Mouse (Mus musculus) stomach, embryonic 14.5 days (tissue): ENCODE data around the gene Bard1. TPM values are rescaled to one million over a fixed set of nuclear protein-coding genes. Genes with fewer than 3 reads are reported as not detected.

Experiments
- ATAC-seq: fragments of 200-750 bp; cut with Nextera tagmentation; 2 replicates; pipeline ENCODE4 v1.8.0; 2017; ENCODE audit warnings: low read depth, moderate TSS enrichment; ENCODE audit not compliant: insufficient number of reproducible peaks, insufficient read depth, low FRiP score
- H3K27ac ChIP-seq: fragments of 300-500 bp; sonication (generic); 2 replicates; pipeline ENCODE4 v1.5.1; 2014; ENCODE audit warnings: mild to moderate bottlenecking, low read length, moderate library complexity, mixed read lengths
- H3K27me3 ChIP-seq: fragments of 300-500 bp; sonication (generic); 2 replicates; pipeline ENCODE4 v1.6.1; 2014; ENCODE audit warnings: low read length, control low read depth, mixed read lengths; ENCODE audit not compliant: control insufficient read depth, insufficient read depth
- H3K36me3 ChIP-seq: fragments of 300-500 bp; sonication (generic); 2 replicates; pipeline ENCODE4 v1.6.1; 2014; ENCODE audit warnings: mild to moderate bottlenecking, control low read depth, low read length, moderate library complexity, mixed read lengths; ENCODE audit not compliant: control insufficient read depth, insufficient read depth
- H3K4me1 ChIP-seq: fragments of 300-500 bp; sonication (generic); 2 replicates; pipeline ENCODE4 v1.6.1; 2014; ENCODE audit warnings: low read length, control low read depth, mixed read lengths; ENCODE audit not compliant: control insufficient read depth, insufficient read depth
- H3K4me2 ChIP-seq: fragments of 300-500 bp; sonication (generic); replicated peaks from 2 replicates; pipeline ENCODE4 v1.6.1; 2014; ENCODE audit warnings: low read depth, low read length, control low read depth
- H3K4me3 ChIP-seq: fragments of 300-500 bp; sonication (generic); 2 replicates; pipeline ENCODE4 v1.5.1; 2014; ENCODE audit warnings: low read depth, low read length, control low read depth
- H3K9ac ChIP-seq: fragments of 300-500 bp; sonication (generic); replicated peaks from 2 replicates; pipeline ENCODE4 v1.6.1; 2014; ENCODE audit warnings: low read depth, mild to moderate bottlenecking, control low read depth, low read length, moderate library complexity, mixed read lengths
- H3K9me3 ChIP-seq: fragments of 300-500 bp; sonication (generic); 2 replicates; pipeline ENCODE4 v1.6.1; 2016; ENCODE audit warnings: low read depth, low read length, control low read depth; ENCODE audit not compliant: control insufficient read depth
- WGBS: fragments of 180-500 bp; shearing (Covaris S2); extraction: QIAGEN DNeasy Blood & Tissue Kit; methylation state at CpG from one replicate; pipeline ENCODE4 v1.1.7; 2014; 5-methylcytosine and 5-hydroxymethylcytosine counted together
- polyA plus RNA-seq: library from polyadenylated mRNA; unstranded; fragments of >200 nt; fragmentation: Nextera tagmentation; extraction: Ambion mirVana; gene quantifications from 2 replicates; pipeline ENCODE4 v1.2.1, GENCODE M21; 2014

The Bard1 gene
- 3.1 and 3.4 TPM in 2 replicates for polyA plus RNA-seq

GRCm38 (mm10) chr1:71102344-71103173 is at the start of gene Bard1:
Gene Bard1 (minus strand): TSS chr1:71103146.
- under 1% methylated on average over 69 of the region's 69 CpGs for WGBS
- peak within 1 kb of the TSS; percentile 47 for H3K9ac ChIP-seq
- H3K4me2 ChIP-seq, result peak within 1 kb of the TSS; percentile 49
- H3K36me3 ChIP-seq, result no peaks in the 10 kb centered on the region
- no peaks in the 10 kb centered on the region for H3K9me3 ChIP-seq
- H3K4me1 ChIP-seq, result peaks cover 5% of the 10 kb centered on the region; the same call in 1 of the 2 replicates
- H3K4me3 ChIP-seq, result peak within 1 kb of the TSS; percentile 79
- ATAC-seq, result peak; percentile 98
- peak within 1 kb of the TSS; percentile 70 for H3K27ac ChIP-seq
- no peaks in the 10 kb centered on the region for H3K27me3 ChIP-seq

DNA sequence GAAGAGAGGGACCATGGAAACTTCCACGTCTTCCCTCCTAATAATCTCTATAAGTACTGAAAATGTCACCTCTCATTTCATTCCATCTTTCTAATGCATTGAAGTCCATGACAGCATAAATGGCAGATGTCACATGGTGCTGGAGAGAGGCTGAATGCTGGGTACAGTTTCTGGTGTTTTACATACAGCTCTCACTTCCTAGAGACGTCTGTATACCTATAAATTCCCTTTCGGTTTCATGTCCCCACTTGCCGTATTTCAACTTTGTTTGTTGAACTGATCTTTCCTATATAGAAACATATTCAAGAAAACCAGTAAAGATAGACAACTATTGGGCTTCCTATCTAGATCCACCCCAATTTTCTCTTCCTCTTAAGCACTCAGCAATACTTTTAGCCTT is 24.2 kb upstream of the Bard1 start:
- 85% methylated on average over 4 of the region's 4 CpGs for WGBS
- Histone ChIP-seq H3K4me3 (no peak overlapping the region), H3K4me2 (no peak overlapping the region), H3K9me3 (no peaks in the 10 kb centered on the region), H3K27me3 (no peaks in the 10 kb centered on the region), H3K9ac (no peak overlapping the region), H3K36me3 (no peaks in the 10 kb centered on the region), H3K4me1 (no peaks in the 10 kb centered on the region), H3K27ac (no peak overlapping the region)
- ATAC-seq, result no peak

DNA sequence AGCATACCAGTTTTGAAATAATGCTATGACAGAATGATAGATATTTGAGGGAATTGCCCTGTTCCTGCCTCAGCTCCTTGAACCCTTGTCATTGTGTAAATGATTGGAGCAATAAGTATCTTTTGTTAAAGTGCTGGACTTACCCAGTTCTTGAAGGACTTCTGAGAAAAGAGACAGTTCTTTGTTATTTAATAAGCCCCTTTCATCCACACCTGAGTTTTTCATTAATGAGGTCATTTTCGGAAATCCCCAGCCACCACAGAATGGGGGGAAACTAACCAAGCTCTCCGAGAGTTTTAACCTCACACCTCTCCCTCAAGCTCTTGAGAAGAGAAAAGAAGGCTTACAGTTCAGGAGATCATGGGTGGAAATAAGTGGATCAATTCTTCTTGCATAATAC is 15.6 kb upstream of the Bard1 start:
- H3K27ac ChIP-seq, result no peak overlapping the region
- WGBS, result 76% methylated on average over 2 of the region's 2 CpGs

GRCm38 (mm10) chr1:71117253-71117652 is 14.3 kb upstream of the Bard1 start:
- ATAC-seq, result no peak
- 63% methylated on average over 4 of the region's 4 CpGs for WGBS

More for the DNA sequence above, 15.6 kb upstream of the Bard1 start:
- Histone ChIP-seq H3K27me3 (no peaks in the 10 kb centered on the region), H3K4me3 (no peak overlapping the region), H3K9ac (no peak overlapping the region), H3K4me1 (no peaks in the 10 kb centered on the region), H3K36me3 (no peaks in the 10 kb centered on the region), H3K9me3 (no peaks in the 10 kb centered on the region), H3K4me2 (no peak overlapping the region)
- ATAC-seq, result no peak

GRCm38 (mm10) chr1:71115781-71116180 is 12.8 kb upstream of the Bard1 start:
- Histone ChIP-seq H3K4me2 (no peak overlapping the region), H3K27ac (no peak overlapping the region), H3K36me3 (no peaks in the 10 kb centered on the region), H3K9me3 (no peaks in the 10 kb centered on the region), H3K4me1 (no peaks in the 10 kb centered on the region), H3K9ac (no peak overlapping the region), H3K27me3 (no peaks in the 10 kb centered on the region), H3K4me3 (no peak overlapping the region)
- WGBS, result 60% methylated on average over 2 of the region's 2 CpGs
- ATAC-seq, result no peak

More at GRCm38 (mm10) chr1:71117253-71117652, 14.3 kb upstream of the Bard1 start:
- H3K9me3 ChIP-seq, result no peaks in the 10 kb centered on the region
- no peak overlapping the region for H3K4me3 ChIP-seq
- H3K4me1 ChIP-seq, result no peaks in the 10 kb centered on the region
- H3K27me3 ChIP-seq, result no peaks in the 10 kb centered on the region
- H3K4me2 ChIP-seq, result no peak overlapping the region
- no peaks in the 10 kb centered on the region for H3K36me3 ChIP-seq
- H3K9ac ChIP-seq, result no peak overlapping the region
- no peak overlapping the region for H3K27ac ChIP-seq

DNA sequence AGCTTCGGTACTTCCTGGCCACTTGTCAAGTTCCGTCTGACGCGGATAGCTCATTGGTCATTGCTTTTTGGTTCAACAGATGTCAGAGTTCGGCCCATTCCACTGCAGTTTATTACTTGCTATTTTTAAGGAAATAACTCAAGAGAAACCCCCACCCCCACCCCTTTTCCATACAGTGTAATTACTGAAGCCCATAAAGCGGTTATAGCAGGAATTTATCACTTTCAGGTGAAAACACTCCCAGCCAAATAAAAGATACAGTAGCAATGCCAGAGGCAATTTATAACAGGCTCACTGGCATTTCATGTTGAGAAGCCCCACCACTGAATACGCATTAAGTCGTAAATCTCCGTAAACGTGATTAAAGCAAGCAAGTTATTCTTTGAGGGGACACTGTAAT is 6.9 kb upstream of the Bard1 start:
- H3K27ac ChIP-seq, result no peak overlapping the region
- no peaks in the 10 kb centered on the region for H3K9me3 ChIP-seq
- H3K4me1 ChIP-seq, result no peaks in the 10 kb centered on the region
- no peaks in the 10 kb centered on the region for H3K36me3 ChIP-seq
- H3K27me3 ChIP-seq, result no peaks in the 10 kb centered on the region
- no peak overlapping the region for H3K4me2 ChIP-seq
- H3K9ac ChIP-seq, result no peak overlapping the region
- no peak for ATAC-seq
- H3K4me3 ChIP-seq, result no peak overlapping the region
- whole genome bisulfite sequencing, result 65% methylated on average over 10 of the region's 10 CpGs

GRCm38 (mm10) chr1:71106127-71106526 is 3.2 kb upstream of the Bard1 start:
- H3K4me1 ChIP-seq, result no peaks in the 10 kb centered on the region
- no peak overlapping the region for H3K9ac ChIP-seq
- no peak overlapping the region for H3K4me2 ChIP-seq
- no peak overlapping the region for H3K4me3 ChIP-seq
- no peaks in the 10 kb centered on the region for H3K9me3 ChIP-seq
- no peak for ATAC-seq
- H3K27me3 ChIP-seq, result no peaks in the 10 kb centered on the region
- no peaks in the 10 kb centered on the region for H3K36me3 ChIP-seq
- H3K27ac ChIP-seq, result no peak overlapping the region
- 91% methylated on average over 6 of the region's 6 CpGs for WGBS

- no peak for ATAC-seq
- no peak overlapping the region for H3K9ac ChIP-seq
- H3K27me3 ChIP-seq, result no peaks in the 10 kb centered on the region
- no peaks in the 10 kb centered on the region for H3K9me3 ChIP-seq
- H3K4me1 ChIP-seq, result no peaks in the 10 kb centered on the region
- H3K36me3 ChIP-seq, result no peaks in the 10 kb centered on the region
- no peak overlapping the region for H3K4me3 ChIP-seq
- H3K27ac ChIP-seq, result no peak overlapping the region
- no peak overlapping the region for H3K4me2 ChIP-seq
- 90% methylated on average over 8 of the region's 8 CpGs for WGBS
These were observed 2.8 kb upstream of the Bard1 start for GRCm38 (mm10) chr1:71105724-71106123.
